Mouse (Mus musculus) adrenal gland, adult 8-10 months (tissue): ENCODE results near the gene Plcl2. TPM values are rescaled to one million over a fixed set of nuclear protein-coding genes. Genes with fewer than 3 reads are reported as not detected.
"Not testable (repeated sequence)": the region's sequence is repeated elsewhere in the genome, so short reads cannot be mapped to it uniquely, and the experiment has no call there.

Experiments used
- DNase-seq: peaks from one replicate; pipeline ENCODE4 v3.0.0; 2022
- total RNA-seq, 4 experiments: library from RNA; stranded (reverse); gene quantifications; 2 replicates each; pipeline ENCODE4 v1.2.4; 2022

Plcl2 gene
- total RNA-seq, 4 experiments from 2014 or later: 60.4 to 90.4 (median 69.1) TPM

GRCm38 (mm10) chr17:50500806-50501205 lies 8.4 kb upstream of the Plcl2 start:
- DNase-seq: no peak

GRCm38 (mm10) chr17:50503075-50503474 lies 6.1 kb upstream of the Plcl2 start:
- no peak for DNase-seq

GRCm38 (mm10) chr17:50504070-50504846 lies 4.9 kb upstream of the Plcl2 start:
- no peak for DNase-seq

GRCm38 (mm10) chr17:50505910-50506634 lies 3.1 kb upstream of the Plcl2 start:
- no peak for DNase-seq

DNA sequence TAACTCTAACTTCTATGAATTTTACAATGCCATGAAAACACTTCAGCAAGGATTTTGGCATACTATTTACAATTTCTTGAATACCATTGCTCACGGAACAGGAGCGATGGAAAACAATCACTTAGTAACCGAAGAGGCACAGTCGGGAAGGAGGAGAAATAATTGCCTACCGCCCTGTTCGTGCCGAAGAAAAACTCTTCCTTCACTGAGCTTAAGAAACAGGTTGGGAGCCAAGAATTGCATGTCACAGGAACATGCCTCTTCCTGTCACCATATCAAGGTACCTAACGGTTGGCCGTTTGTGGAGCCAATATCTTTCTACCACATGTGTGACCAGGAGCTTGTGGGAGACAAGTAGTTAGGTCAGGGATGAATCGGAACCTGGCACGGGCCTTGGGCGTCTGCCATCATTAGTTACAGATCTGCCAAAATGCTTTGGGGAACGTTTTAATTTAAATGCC lies 2.3 kb upstream of the Plcl2 start:
- DNase-seq: no peak

DNA sequence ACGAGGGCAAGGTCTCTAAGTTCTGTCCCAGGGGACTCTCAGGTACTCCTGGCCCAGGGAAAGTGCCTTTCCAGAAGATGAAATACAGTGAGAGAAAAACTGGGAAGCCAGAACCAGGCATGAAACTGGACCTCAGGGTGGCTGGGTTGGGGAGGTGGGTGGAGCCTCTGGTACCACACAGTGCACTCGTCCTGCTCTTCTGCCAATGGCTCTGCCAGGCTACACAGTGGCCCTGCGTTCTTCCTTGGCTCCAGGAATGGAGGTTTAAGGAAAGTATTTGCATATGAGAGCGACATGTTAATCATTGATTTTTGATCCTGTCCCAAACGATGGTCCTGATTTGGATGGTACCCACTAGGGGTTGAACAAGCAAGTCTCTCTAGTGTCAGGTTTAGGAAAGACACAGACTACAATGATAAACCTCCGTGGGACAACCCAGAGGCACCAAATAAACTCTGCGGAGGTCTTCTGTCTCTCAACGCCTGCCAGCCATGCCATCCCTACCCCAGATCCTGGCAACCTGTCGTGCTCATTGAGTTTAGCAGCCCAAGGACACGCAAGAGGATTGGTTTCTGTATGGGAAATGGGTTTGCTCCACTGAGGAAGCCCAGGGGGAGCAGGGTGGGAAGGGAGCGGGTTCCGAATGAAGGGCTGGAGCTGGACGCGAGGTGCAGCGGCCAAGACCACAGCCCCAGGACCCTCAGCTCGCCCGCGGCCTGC lies 988 bp upstream of the Plcl2 start:
- DNase-seq: no peak

GRCm38 (mm10) chr17:50508775-50509250 lies 390 bp upstream of the Plcl2 start:
- peak; percentile 50 for DNase-seq

GRCm38 (mm10) chr17:50510279-50510678 lies 1.1 kb downstream of the Plcl2 start:
- no peak for DNase-seq

DNA sequence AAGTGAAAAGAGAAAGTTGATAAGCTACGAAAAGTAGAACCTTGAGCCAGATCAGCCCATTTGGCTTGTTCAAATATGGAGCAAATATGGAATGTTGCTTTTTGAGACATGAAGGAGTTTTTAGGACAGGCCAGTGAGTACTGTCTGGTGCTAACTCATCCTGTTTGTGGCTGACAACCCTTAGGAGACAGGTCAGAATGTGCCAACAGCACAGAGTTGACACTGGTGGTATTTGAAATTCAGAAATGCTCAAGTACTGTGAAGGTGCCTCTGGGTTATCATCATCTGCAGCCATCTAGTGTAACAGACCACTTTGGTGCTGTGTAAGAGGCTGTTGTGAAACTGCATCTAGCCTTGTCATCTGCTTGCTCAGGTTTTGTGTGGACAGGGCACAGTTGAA lies 1.5 kb downstream of the Plcl2 start:
- no peak for DNase-seq

DNA sequence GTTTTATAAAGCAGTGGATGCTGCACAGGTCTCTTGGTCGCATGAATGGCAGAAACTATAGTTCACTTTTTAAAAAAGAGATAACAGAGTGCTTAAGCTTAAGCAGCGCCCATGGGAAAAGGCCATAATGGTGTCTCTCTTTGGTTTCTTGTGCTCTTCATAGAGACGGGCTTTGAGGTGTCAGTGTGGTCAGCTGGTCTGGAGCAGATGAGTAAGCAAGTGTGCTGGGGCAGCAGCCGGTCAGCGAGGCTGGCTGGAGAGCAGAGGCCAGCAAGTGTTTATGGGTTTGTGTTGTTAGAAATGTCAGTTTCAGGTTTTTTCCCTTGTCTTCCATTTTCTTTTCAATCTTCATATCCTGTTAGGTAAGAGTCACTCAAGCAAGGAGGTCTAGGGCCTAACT lies 3.0 kb downstream of the Plcl2 start:
- peak; percentile 58 for DNase-seq

- DNase-seq: no peak
Measured at GRCm38 (mm10) chr17:50512841-50513240, 3.6 kb downstream of the Plcl2 start.

- DNase-seq: no peak
Measured at GRCm38 (mm10) chr17:50513376-50513775, 4.2 kb downstream of the Plcl2 start.

GRCm38 (mm10) chr17:50514012-50514411 lies 4.8 kb downstream of the Plcl2 start:
- no peak for DNase-seq

DNA sequence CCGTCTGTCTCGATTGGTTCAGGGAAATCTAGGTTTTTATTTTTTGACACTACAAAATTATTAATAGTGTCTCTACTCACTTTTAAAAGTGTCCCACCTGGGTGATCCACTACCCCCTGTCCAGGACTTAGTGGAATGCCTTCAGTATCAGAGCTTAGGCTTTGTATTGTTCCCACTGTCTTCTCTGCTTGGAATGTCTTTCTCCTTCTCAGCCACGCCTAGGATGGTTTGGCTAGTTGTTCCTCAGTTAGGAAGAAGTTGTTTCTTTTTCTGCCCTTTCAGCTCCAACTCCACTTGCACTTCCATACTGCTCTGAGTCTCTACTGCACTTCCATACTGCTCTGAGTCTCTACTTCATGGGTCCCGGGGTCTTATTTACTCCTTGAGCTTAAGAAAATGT lies 6.7 kb downstream of the Plcl2 start:
- no peak for DNase-seq

DNA sequence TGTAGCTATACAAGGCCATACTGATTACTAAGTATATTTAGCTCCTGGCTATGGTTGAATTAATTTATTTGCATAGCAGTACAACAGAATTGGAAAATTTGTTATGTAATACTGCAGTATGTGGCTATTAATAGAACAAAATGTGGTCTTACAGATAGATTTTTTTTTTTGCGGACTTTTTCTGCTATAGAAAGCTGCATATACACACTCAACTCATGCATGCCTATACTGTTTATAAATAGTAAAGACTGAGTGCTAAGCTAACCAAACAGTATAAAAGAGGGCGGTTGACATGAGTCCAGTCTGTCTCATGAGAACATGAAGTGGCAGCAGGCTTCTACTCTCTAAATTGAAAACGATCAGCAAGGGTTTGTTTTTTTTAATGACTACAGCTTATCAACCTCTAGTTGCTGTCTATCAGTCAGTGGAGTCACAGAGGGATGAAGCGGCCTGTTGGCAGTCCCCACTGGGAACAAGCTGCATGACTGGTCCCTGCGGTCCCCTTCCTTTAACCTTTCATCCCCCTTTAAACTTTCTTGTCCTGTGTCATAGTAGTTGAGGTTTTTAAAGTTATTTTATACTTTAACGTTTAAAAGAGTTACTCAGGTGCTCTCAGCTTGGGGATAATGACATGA lies 8.7 kb downstream of the Plcl2 start:
- no peak for DNase-seq

DNA sequence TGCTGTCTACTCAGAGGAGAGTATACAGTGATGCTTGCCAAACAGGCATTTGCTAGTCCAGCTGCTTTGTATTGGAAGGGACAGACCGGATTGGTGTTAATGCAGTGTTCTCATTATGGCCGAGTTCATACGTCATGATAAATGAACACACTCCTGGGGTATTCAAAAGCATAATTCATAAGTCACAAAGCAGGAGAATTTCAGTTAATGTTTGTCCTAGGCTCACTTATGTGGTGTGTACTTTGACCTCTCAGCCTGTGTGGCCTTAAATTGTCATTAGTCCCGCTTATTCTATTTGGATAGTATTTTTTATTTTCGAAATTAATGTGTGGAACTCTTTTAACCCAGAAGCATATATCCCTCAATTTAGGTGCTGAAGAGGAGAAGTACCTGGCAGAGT lies 10.4 kb downstream of the Plcl2 start:
- no peak for DNase-seq

- no peak for DNase-seq
Measured at GRCm38 (mm10) chr17:50522473-50523083, 13.4 kb downstream of the Plcl2 start.

DNA sequence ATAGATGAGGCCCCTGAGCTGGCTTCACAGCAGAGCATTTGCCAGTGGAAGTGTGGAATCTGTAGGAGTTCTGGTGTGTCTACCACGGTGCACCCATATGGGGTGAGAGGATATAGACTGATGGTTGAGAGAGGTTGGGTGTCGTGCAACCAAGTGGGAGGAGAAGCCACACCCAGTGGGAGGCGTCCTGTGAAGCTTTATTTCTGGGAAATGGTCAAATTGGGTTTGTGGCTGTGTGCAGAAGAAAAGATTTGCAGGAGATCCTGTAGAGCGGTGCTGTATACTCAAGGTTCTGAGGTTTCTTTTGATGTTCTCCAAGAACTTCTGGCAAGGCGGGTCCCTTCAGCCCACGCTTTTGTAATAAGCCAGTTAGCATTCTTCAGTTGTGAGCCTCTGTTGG lies 15.8 kb downstream of the Plcl2 start:
- DNase-seq: no peak

- no peak for DNase-seq
Measured at GRCm38 (mm10) chr17:50525821-50526220, 16.6 kb downstream of the Plcl2 start.

- no peak for DNase-seq
Measured at GRCm38 (mm10) chr17:50530089-50530488, 20.9 kb downstream of the Plcl2 start.

- DNase-seq: not testable (repeated sequence)
Measured at GRCm38 (mm10) chr17:50534889-50535288, 25.7 kb downstream of the Plcl2 start.
